Mouse (Mus musculus): ENCODE results near the gene Ubxn2a. TPM values are rescaled to one million over a fixed set of nuclear protein-coding genes. Genes with fewer than 3 reads are reported as not detected.

Ubxn2a gene
- total RNA-seq (2023), result 23.9 TPM

DNA sequence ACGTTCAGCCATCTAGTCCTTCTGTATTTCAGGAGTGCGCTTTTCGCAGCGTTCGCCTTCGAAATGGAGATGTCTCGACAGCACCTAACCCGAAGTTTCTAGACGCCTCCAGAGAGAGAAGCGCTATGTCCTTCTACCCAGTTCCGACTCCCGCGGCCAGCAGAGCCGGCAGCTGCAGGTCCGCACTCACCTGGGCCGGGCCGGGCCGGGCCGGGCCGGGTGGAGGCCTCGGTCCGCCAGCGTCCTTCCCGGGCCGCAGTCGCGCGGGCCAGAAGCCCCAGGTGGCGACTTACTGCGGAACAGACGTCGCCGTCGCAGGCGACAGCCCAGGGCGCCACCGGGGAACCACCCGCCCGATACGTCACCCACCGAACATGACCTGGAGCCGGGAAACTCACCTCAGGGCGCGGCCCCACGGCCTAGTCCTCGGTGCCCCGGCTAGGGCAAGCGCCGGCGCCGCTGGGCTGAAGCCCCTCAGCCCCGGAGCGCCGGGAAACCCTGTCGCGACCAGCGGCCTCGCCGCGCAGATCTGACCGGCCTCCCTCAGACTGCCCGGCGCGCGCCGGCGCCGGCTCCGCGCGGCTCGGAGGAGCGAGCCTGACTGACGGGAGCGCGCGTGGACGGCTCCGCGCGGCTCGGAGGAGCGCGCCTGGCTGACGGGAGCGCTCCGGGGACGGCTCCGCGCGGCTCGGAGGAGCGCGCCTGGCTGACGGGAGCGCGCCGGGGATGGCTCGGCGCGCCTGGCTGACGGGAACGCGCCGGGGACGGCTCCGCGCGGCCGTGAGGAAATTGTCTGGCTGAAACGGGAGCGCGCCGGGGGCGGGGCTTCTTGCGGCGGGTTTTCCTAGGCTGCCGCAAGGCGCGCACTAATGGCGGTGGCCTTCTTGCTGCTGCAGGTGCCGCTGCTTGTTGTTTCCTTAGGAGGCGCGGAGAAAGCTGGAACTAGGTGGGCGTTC, at the start of gene Ubxn2a:
TSS of gene Ubxn2a (minus strand) at position 755 of the 956 bp plus-strand sequence.

DNA sequence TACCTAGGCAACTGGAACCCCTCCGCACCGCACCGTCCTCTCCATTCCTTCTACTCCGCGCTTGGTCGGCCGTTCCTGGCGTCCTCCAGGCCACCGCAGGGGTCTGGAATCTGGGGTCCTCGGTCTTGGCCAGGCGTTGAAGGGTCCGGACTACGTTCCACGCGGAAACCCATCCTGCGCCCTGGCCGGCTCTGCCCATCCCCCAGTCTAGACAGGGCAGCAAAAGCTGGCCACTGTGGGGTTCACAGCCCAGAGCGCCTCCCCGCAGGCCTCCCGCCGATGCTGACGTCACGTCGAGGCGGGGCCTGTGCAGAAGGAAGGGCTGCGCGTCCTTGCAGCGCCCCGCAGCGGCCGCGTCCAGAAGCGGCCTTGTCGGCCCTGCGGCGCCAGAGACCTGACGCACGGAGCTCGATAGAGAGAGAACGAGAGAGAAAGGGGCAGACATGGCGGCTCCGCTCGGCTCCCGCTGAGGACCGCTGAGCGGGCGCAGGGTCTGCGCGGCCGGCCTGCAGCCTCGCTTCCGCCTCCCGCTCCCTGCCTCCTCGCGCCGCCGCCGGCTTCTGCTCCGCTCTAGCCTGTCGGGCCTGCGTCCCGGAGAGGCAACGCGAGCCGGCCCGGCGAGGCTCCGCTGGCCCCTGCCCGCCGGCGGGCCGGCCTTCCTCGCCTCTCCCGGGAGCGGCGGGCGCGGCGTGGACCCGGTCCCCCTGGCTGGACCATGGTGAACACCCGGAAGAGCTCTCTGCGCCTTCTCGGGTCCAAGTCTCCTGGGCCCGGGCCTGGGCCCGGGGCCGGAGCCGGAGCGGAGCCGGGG, 9.7 kb upstream of the Ubxn2a start, which contains the start of gene Atad2b:
TSS of gene Atad2b (plus strand) at position 360 of the 811 bp plus-strand sequence.

DNA sequence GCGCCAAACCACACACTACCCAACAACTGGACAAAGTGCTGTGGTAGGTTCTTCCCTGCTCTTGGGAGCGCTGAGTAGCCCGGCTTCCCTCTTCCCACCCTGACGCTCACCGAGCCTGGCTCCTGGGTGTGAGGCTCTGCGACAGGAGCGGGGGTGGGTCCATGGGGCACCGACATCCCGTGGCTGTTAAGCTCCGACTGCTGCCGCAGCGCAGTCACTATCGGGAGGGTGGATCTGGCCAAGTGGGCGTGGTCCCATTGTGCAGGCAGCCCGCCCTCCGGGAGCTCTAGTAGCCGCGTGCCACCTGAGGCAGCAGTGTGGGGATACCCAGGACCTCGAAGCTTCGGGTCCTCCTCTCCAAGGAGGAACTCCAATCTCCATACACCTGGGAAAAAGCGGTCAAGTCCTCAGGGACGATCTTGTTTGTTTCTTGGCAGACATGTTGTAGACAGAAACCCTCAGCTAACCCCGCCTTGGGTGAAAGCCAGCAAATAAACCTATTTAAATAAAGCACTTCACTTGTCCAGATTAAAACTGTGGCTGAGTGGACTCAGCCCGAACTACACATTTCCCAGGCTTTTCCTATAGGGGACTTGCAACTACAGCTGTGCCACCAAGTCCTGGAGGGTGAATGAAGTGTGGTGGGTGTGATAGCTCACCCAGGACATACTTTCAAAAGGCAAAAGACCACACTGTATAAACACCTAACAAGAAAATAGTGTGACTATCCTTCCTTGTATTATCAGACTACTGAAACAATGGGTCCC, 33.2 kb downstream of the Ubxn2a start, which contains the start of gene Mfsd2b:
TSS of gene Mfsd2b (minus strand) at position 199 of the 767 bp plus-strand sequence.

DNA sequence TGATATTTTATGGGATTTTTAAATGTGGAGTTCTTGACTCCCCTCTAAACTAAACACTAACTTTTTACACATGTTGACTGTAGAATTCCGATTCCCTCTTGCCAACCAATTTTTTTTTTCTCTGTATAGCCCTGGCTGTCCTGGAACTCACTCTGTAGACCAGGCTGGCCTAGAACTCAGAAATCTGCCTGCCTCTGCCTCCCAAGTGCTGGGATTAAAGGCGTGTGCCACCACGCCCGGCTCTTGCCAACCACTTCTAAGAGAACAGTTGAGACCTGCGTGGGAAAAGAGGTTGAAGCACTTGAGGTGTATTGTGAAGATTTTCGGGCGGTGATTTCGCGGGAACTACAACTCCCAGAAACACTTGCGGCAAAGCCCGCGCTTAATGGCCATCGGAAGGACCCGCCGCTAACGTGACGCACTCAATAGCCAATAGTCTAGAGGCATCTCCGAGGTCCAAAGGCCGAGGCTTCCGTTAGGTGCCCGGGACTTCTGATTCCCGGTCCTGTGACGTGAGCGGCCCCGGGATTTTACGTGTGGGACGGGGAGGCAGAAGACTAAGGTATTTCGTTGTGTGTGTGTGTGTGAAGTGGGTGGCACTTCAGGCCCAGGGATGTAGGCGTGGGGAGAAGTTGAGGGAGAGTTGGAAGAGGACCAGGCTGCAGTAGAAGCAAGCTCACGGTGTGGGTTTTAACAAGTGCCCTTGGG, 64.5 kb downstream of the Ubxn2a start, which contains the start of gene Wdcp:
TSS of gene Wdcp (plus strand) at position 414 of the 708 bp plus-strand sequence.

DNA sequence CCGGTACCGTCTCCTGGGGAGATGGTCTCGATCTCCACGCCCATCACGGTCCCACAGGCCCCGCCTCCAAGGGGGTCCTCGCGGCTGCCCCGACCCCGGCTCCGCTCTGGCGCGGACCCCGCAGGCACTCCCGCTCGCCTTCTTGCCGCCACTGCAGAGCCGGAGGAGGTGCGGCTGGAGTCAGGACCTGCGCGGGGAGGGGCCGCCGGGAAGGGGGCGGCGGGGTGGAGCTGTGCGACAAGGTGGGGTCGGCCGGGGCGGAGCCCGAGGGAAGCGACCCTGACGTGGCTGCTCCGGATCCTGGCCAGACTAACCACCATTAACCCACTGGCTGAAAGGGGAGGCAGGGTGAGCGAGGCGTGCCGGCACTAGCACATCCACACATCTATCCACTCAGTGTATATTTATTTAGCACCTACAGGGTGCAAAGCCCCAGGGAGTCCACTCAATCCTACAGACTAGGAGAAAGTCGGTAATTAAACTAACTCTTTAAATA, 66.1 kb downstream of the Ubxn2a start, which contains the start of gene Fkbp1b:
TSS of gene Fkbp1b (minus strand) at position 200 of the 496 bp plus-strand sequence.

Other genes starting within 250 kb of the Ubxn2a start
- 0.52 TPM for gene Fam228a, start 169.3 kb downstream of the Ubxn2a start, total RNA-seq (2023)
- 1.8 TPM for gene Pfn4, start 138.7 kb downstream of the Ubxn2a start, total RNA-seq (2023)
- 2.8 TPM for gene Fam228b, start 138.4 kb downstream of the Ubxn2a start, total RNA-seq (2023)
- 140 TPM for gene Sf3b6, start 90.2 kb downstream of the Ubxn2a start, total RNA-seq (2023)
- not detected for gene Fkbp1b, start 66.1 kb downstream of the Ubxn2a start, total RNA-seq (2023)
- gene Wdcp, start 64.4 kb downstream of the Ubxn2a start, total RNA-seq (2023), result 17.1 TPM
- gene Mfsd2b, start 33.3 kb downstream of the Ubxn2a start, total RNA-seq (2023), result 3.1 TPM
- gene Atad2b, start 9.6 kb upstream of the Ubxn2a start, total RNA-seq (2023), result 64.6 TPM

All from CD8-positive naive resting alpha-beta T cell, adult 57 days (primary cell).